Mouse (Mus musculus) splenic B cell, adult 2 months (primary cell): ENCODE results near the gene Mst1.

ENCODE experiments used
- DNase-seq: peaks from one replicate; pipeline ENCODE4 v3.0.0-alpha.2; 2011; ENCODE audit warnings: low read depth, low spot score
- H3K27me3 ChIP-seq: 2 replicates; pipeline ENCODE4 v1.6.1; 2012; ENCODE audit warnings: mild to moderate bottlenecking, low read length, moderate library complexity, mixed read lengths; ENCODE audit not compliant: control insufficient read depth, poor library complexity, insufficient read depth, severe bottlenecking
- H3K36me3 ChIP-seq: 2 replicates; pipeline ENCODE4 v1.6.1; 2012; ENCODE audit warnings: mild to moderate bottlenecking, low read length, moderate library complexity, mixed read lengths; ENCODE audit not compliant: control insufficient read depth, poor library complexity, insufficient read depth, severe bottlenecking

Gene Mst1

DNA sequence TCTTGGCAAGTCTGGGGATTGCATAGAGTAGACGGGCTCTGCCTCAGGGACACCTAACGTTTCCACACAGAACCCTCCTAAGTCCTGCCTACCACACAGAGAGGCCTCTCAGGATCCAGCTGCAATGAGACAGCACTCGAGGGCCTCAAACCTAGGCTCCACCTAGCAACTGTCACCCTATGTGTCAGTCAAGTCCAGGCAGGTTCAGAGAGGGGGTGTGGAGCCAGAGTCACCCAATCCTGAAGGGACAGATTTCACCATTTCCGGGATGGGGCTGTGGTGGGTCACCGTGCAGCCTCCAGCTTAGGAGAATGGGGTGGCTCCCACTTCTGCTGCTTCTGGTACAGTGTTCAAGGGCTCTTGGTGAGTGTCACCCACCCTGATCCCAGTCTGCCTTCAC, at the start of gene Mst1:
Mst1 (plus strand) TSS at position 269 of the 400 bp plus-strand sequence.
- Histone ChIP-seq H3K27me3 (no peaks in the 10 kb centered on the region), H3K36me3 (peaks cover 4% of the 10 kb centered on the region)
- DNase-seq = no peak

DNA sequence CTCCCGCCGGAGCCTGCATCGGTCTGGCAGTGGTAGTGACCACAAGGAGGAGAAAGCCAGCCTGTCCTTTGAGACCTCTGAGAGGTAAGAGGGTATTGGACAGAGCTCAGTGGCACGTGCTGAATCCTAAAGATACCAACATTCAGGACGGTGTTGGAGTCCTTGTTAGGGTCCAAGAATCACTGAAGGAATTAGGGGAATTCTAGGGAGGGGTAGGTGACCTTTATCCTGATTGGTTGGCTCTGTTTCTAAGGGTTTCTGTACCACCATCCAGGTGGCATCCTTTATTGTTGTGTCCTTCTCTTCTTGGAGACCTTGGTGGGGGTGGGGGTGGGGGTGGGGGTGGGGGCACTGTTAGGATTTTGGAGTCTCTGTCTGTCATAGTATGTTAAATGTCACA, 48.1 kb upstream of the Mst1 start:
- peaks cover 17% of the 10 kb centered on the region for H3K36me3 ChIP-seq
- no peaks in the 10 kb centered on the region for H3K27me3 ChIP-seq
- no peak for DNase-seq

DNA sequence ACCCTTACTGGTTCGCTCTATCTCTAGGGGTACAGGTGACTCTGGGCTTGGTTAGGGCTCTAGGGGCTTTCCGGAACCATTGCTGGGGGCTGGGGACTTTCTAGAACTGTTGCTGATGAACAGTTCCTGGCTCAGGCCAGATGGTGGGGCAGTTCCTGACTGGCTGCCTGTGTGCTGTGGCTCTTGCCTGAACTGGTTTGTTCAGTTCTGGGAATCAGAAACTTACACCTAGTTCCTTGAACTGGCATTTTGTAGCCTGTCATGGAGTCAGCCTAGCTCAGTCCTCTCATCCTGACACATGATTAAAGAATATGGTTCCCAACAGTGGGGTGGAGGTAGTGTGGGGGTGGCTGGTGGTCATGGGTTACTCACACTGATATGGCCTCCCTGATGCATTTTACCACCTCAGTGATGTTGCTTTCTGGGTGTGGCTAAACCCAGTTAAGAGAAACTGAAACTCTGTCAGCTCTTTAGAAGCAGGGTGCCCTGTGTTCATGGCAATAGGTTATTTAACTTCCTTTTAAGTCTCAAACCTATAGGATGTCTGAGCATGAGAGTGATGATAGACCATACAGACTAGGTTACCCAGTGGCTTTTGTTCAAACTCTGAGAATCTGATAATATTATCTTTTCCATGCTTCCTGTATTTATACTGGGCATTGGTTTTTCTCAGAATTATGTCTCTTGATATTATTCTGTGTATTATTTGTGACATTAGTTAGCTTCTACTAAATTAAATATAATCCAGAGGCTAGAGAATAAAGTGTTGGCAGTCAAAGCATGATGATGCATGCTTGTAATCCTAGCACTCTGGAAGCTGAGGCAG, 44.7 kb upstream of the Mst1 start:
- no peaks in the 10 kb centered on the region for H3K27me3 ChIP-seq
- peaks cover 14% of the 10 kb centered on the region for H3K36me3 ChIP-seq
- DNase-seq = peak; percentile 67

DNA sequence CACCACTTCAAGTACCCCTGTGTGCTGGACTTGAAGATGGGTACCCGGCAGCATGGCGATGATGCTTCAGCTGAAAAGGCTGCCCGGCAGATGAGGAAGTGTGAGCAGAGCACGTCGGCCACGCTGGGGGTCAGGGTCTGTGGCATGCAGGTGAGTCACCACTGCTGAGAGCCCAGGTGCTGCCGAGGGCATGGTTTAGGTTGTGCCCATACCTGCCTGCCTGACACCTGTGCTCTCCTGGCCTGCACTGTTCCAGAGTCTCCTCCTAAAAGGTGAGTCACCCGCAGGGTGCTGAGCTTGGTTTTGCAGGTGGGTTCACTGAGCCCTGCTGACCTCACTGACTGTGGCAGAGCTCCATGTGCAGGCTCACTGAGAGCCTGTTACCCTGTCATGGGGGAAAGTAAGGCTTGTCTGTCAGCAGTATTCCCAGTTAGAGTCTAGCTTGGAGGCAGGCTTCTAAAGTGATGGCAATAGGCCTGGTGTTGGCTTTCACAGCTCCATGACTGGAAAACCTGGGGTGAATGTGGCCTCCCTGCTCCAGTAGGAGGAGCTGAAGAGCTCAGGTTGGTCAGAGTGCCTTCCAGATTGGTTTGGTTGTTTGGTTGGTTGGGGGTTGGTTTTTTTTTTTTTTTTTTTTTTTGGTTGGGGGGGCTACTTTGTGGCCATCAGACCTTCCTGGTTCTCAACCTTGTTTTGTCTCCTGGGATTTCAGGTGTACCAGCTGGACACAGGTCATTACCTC, 35.3 kb upstream of the Mst1 start:
- no peaks in the 10 kb centered on the region for H3K27me3 ChIP-seq
- H3K36me3 ChIP-seq = peaks cover 7% of the 10 kb centered on the region
- no peak for DNase-seq

DNA sequence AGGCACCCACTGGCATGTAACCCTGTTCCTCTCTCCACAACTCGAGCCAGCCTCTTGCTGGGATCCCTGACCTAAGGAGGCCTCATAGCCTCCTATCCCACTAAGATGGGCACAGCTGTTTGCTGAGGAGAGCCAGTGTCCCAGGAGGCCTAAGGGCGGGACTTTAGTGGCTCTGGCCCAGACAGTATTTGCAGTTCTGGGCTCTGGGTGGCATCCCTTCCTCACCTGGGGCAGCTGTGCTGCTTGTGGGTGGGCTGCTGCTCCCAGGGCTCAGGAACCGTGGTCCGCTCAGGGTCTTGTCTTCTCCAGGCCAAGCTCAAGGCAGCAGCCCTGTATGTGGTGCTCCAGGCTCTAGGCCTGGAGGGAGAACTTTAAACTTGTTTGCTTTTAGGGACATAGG, 33.7 kb upstream of the Mst1 start:
- peaks cover 6% of the 10 kb centered on the region for H3K36me3 ChIP-seq
- DNase-seq = no peak

DNA sequence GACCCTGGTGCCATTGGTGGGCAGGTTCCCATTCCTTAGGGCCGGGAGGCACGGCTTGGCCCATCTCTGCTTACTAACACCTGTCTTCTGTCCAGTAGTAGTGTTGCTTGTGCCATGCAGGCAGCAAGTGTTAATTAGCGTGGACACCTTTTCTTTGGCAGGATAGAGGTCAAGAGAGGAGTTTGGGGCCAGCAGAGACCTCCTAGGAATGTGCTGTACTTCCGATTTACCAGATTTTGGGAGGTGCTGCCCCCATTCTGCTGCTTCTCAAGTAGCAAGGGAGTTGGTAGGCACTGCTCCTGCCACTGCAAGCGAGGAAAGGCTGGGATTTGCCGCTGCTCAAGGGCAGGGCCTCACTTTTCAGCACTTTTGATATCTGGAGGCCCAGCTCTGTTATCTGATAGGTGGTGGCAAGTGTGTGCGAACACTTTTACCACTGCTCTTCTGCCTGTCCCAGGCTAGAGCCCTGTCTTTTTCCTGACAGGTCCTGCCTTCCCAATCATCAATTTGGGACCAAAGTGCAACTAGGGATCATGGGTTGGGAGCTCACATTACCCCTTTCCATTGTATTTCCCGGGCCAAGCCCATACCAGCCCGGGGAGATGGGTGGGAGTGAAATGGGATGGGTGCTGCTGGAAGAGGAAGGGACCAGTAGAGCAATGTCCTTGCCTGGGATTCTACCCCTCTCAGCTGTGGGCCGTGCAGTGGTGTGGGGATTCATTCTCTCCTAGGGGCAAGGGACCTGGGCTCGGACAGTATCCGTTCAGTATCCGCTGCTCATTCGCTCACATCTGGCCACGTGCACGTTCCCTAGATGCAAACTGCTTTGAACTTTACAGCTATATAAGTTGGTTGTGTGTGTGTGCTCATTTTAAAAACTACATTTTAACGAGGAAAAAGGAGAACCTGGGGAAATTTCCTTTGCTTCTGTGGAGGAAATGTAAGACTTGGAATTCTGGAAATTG, 32.4 kb upstream of the Mst1 start:
- no peak for DNase-seq
- Histone ChIP-seq H3K36me3 (peaks cover 8% of the 10 kb centered on the region), H3K27me3 (no peaks in the 10 kb centered on the region)

More for the DNA sequence above, 33.7 kb upstream of the Mst1 start:
- no peaks in the 10 kb centered on the region for H3K27me3 ChIP-seq

DNA sequence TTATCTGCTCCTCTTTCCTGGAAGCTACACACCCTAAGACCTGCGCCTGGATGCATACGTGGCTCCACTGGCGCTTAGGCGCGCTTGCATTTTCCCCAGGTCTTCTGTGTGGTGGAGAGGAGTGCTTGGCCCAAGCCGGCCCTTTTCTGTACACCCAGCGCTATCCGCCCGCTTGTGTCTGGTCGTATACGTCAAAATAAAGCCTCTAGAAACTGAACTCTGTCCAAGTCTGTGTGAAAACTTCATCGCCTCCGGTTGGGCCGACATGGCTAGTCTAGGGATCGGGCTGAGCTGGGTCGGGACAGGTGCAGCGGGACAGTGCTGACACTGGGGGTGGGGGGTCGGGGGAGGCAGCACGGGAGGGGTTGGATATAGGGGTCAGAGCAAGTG, 31.7 kb upstream of the Mst1 start:
- Histone ChIP-seq H3K36me3 (peaks cover 8% of the 10 kb centered on the region), H3K27me3 (no peaks in the 10 kb centered on the region)
- DNase-seq = no peak

DNA sequence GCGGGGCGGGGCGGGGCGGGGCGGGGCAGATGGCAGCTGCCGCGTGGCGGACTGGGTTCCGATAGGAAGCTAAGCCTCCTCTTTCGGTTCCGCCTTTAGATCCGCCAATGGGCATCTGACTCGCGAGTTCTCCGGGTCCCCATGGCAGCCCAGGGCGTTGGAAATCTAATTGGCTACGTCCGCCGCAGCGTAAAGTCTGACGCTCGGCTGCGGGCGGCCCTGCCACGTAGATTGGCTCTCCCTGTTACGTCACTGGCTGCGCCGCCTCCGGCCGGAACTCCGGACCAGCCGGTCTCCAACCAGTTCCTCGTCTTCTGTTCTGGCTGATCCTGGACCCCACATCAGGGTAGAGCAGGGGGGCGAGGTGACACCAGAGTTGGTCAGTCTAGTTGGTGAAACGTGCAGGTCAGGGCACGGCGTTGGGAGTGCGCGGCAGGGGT, 31.2 kb upstream of the Mst1 start, which contains the start of gene Gmppb:
Gmppb (plus strand) TSS at position 227 of the 440 bp plus-strand sequence.
- DNase-seq = peak; percentile 98
- no peaks in the 10 kb centered on the region for H3K27me3 ChIP-seq
- H3K36me3 ChIP-seq = peaks cover 8% of the 10 kb centered on the region

DNA sequence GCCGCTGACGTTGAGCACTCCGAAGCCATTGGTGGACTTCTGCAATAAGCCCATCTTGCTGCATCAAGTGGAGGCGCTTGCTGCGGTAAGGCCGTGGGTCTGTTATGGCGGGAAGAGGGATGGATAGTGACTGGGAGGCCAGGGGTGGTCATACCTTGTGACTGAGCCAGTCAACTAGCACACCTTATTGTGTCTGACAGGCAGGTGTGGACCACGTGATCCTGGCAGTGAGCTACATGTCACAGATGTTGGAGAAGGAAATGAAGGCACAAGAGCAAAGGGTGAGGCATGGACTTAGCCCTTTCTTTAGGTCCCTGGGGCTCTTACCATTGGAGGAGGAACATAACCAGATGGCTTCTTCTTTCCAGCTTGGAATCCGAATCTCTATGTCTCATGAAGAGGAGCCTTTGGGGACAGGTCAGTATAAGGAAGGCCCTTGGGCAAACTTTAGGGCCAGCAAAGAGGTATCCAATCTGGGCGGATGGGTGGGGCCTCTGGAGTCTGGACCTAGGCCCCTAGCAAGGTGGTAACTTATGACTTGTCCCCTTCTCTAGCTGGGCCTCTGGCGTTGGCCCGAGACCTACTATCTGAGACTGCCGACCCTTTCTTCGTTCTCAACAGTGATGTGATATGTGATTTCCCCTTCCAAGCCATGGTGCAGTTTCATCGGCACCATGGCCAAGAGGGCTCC, 30.5 kb upstream of the Mst1 start:
- Histone ChIP-seq H3K36me3 (peaks cover 8% of the 10 kb centered on the region), H3K27me3 (no peaks in the 10 kb centered on the region)
- DNase-seq = no peak

DNA sequence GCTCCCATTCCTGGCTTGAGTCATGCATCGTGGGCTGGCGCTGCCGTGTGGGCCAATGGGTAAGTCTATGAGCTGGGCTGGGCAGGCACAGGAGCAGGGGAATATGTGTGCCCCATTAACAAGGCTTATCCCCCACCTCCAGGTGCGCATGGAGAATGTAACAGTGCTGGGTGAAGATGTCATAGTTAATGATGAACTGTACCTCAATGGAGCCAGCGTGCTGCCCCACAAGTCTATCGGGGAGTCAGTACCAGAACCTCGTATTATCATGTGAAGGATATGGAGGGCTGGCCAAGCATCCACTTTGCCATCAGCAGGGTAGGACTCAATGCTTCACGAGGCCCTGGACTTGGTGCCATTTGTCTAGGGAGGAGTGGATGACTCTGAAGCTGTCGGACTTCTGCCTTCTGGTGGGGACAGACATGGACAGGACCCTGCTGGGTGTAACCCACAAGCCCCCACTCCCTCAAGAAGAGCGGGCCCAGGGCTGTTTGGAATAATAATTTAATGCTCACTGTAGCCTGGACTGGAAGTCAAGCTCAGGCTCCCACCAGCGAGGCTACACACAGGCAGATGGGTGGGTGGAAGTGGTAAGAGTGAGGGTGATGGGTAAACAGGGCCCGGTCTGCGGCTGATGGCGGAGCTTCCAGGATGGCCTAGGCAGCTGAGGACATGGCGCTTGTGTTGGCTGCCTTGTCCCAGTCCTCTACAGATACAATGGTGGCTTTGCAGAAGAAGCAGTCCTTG, 28.9 kb upstream of the Mst1 start:
- DNase-seq = no peak
- Histone ChIP-seq H3K27me3 (no peaks in the 10 kb centered on the region), H3K36me3 (peaks cover 5% of the 10 kb centered on the region)

DNA sequence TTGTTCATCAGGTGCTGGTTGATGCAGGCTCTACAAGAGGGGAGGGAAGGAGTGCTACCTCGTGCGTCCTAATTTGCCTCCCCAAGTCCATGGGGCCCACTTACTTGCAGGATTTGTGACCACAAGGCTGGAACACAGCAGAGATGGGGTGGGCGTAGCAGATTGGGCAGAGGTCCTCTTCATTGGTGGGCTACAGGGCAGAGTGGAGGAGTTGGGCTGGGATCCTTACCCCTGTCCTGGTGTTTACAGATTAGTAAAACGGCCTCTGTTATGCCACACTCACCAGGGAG, 28.4 kb upstream of the Mst1 start:
- Histone ChIP-seq H3K27me3 (no peaks in the 10 kb centered on the region), H3K36me3 (peaks cover 8% of the 10 kb centered on the region)
- DNase-seq = no peak

DNA sequence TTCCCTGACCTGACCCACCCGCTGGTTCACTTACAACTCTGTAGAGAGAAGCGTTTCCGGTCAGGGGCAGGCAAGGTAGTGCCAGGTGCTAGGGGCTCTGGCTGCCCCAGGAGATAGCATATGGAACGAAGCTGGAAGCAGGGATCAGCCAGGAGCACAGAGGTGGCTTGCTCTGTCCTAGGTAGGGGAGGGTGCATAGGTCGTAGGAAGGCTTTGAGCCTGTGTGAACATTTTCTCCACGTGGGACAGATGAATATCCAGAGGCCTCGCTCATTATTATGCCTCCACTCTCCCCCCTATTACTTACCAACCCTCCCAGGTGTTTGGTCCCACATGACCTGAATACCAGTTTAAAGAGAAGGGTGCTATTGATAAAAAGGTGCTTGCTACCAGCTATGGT, 27.8 kb upstream of the Mst1 start:
- H3K27me3 ChIP-seq = no peaks in the 10 kb centered on the region
- peaks cover 8% of the 10 kb centered on the region for H3K36me3 ChIP-seq
- no peak for DNase-seq

DNA sequence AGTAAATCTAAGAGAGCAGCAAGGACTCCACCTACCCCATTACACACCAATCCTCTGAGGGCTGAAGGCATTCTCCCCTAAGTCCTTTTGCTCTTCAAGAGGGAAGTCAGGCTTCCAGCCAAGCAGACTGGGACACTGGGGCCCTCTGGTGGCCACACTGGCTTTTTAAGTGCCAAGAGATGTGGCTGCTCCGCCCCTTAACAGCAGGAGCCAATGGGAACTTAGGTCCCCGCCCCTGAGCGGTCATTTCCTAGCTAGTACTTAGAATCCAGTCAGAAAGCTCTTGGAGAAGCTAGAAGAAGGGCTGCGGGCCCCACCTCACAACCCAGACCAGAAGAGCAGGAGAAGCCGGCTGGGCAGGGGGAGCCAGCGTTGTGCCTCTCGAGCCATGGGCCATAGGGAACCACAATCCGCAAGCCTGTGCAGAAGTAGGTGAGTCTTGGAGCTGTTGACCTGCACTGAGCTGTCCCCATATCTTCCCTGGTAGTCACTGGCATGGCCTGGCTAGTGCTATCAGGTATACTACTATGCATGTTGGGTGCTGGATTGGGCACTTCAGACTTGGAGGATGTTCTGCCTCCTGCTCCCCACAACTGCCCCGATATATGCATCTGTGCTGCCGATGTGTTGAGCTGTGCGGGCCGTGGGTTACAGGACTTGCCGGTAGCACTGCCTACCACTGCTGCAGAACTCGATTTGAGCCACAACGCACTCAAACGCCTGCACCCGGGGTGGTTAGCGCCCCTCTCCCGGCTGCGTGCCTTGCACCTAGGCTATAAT, 27.2 kb upstream of the Mst1 start, which contains the start of gene Amigo3:
Amigo3 (plus strand) TSS at position 275 of the 780 bp plus-strand sequence.
- peak; percentile 97 for DNase-seq
- Histone ChIP-seq H3K36me3 (peaks cover 8% of the 10 kb centered on the region), H3K27me3 (no peaks in the 10 kb centered on the region)
